Mouse (Mus musculus) intestine, postnatal 0 days (tissue): ENCODE measurements at regions not wholly inside any gene's neighbourhood (a gene's known extent, or its start where the extent isn't known, plus 50 kb on each side); places are given as distances from the start of the nearest gene placed in this dataset.

Source experiments
- ATAC-seq: fragments of 200-750 bp; cut with Nextera tagmentation; 2 replicates; pipeline ENCODE4 v1.8.0; 2017; ENCODE audit warnings: mild to moderate bottlenecking, moderate TSS enrichment, moderate library complexity
- H3K27ac ChIP-seq: fragments of 300-500 bp; sonication (generic); 2 replicates; pipeline ENCODE4 v1.5.1; 2014; ENCODE audit warnings: mild to moderate bottlenecking, low read depth, low read length, moderate library complexity
- H3K27me3 ChIP-seq: fragments of 300-500 bp; sonication (generic); replicated peaks from 2 replicates; pipeline ENCODE4 v1.6.1; 2014; ENCODE audit warnings: low read length, mixed read lengths; ENCODE audit not compliant: control insufficient read depth, insufficient read depth
- H3K36me3 ChIP-seq: fragments of 300-500 bp; sonication (generic); 2 replicates; pipeline ENCODE4 v1.6.1; 2014; ENCODE audit warnings: mild to moderate bottlenecking, moderate library complexity; ENCODE audit not compliant: control insufficient read depth, insufficient read depth
- H3K4me1 ChIP-seq: fragments of 300-500 bp; sonication (generic); replicated peaks from 2 replicates; pipeline ENCODE4 v1.6.1; 2014; ENCODE audit warnings: antibody characterized with exemption, low read length, mixed read lengths; ENCODE audit not compliant: control insufficient read depth, insufficient read depth
- H3K4me2 ChIP-seq: fragments of 300-500 bp; sonication (generic); replicated peaks from 2 replicates; pipeline ENCODE4 v1.6.1; 2014; ENCODE audit warnings: low read depth, mild to moderate bottlenecking, moderate library complexity
- H3K4me3 ChIP-seq: fragments of 300-500 bp; sonication (generic); 2 replicates; pipeline ENCODE4 v1.5.1; 2014; ENCODE audit warnings: low read depth, low read length
- H3K9ac ChIP-seq: fragments of 300-500 bp; sonication (generic); 2 replicates; pipeline ENCODE4 v1.6.1; 2014; ENCODE audit warnings: mild to moderate bottlenecking, low read depth, low read length
- H3K9me3 ChIP-seq: fragments of 300-500 bp; sonication (generic); 2 replicates; pipeline ENCODE4 v1.6.1; 2016; ENCODE audit warnings: mixed run types; ENCODE audit not compliant: control insufficient read depth
- CTCF ChIP-seq: sonication (generic); IDR thresholded peaks from 2 replicates; pipeline ENCODE4 v1.5.1; 2016; ENCODE audit warnings: low read depth, mild to moderate bottlenecking, control low read depth, antibody characterized with exemption, moderate library complexity
- WGBS: fragments of 180-500 bp; shearing (Covaris S2); extraction: QIAGEN DNeasy Blood & Tissue Kit; methylation state at CpG from one replicate; pipeline ENCODE4 v1.1.7; 2014; 5-methylcytosine and 5-hydroxymethylcytosine counted together

DNA sequence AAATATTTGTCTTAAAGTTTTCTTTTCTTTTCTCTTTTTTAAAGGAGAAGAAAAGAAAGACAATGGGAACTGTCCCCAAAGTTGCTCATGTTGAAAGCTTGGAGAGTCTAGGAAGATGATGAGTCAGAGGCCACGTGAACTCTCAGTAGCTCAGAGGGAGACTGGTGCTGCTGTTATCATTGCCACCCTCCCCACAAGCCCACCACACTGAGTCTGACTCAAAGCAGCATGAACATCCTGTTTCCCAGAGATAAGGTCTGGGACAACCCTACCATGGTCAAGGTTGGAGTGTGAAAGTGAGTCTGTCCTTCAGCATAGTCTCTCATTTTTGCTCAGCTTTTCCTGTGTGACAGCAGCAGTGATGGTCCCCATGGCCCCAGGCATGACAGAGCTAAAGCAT is 120.3 kb downstream of the Tmco5 start:
- no peak overlapping the region for H3K4me3 ChIP-seq
- TF ChIP-seq CTCF, result no peak

DNA sequence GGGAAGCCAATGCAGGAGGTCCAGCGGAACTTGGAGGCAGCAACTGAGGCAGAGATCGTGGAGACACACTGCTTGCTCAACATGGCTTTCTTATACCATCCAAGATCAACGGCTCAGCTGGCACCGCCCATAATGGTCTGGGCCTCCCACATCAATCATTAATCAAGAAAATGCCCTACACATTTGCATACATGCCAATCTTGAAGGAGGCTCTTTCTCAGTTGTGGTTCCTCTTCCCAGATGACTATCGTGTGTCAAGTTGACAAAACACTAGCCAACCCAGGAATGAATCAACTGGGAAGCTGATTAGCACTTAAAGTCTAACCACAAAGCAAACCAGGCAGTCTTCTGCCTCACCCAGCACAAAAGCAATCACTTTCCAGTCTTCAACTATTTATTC is 121.1 kb downstream of the Tmco5 start:
- Histone ChIP-seq H3K36me3 (no peaks in the 10 kb centered on the region), H3K9ac (no peak overlapping the region), H3K9me3 (no peaks in the 10 kb centered on the region), H3K4me3 (no peak overlapping the region), H3K27ac (no peak overlapping the region), H3K27me3 (no peaks in the 10 kb centered on the region), H3K4me1 (no peaks in the 10 kb centered on the region), H3K4me2 (no peak overlapping the region)
- WGBS, result 66% methylated on average over 5 of the region's 5 CpGs
- no peak for ATAC-seq
- no peak for TF ChIP-seq CTCF

More for the DNA sequence above, 120.3 kb downstream of the Tmco5 start:
- no peaks in the 10 kb centered on the region for H3K36me3 ChIP-seq
- H3K9me3 ChIP-seq, result no peaks in the 10 kb centered on the region
- ATAC-seq, result no peak
- H3K27me3 ChIP-seq, result no peaks in the 10 kb centered on the region
- no peak overlapping the region for H3K9ac ChIP-seq
- 67% methylated on average over 1 of the region's 1 CpGs for WGBS
- no peak overlapping the region for H3K4me2 ChIP-seq
- H3K4me1 ChIP-seq, result no peaks in the 10 kb centered on the region
- no peak overlapping the region for H3K27ac ChIP-seq

DNA sequence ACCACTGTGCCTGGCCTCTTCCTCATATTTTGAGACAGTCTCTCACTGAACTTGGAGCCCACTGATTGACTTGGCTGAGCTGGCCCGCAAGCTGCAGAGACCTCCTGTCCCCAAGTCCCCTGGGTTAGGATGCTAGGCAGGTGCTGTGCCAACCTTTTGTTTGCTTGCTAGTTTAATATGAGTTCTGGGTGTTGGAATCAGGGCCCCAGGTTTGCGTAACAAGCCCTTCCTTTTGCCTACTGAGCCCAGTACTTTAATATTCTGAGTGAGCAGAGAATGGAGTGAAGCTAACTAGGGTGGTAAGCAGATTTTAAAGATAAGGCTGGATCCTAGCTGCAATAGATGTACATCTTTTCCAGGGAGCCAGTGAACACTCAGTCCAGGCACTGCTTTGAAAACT is 117.2 kb upstream of the Spred1 start:
- Histone ChIP-seq H3K27ac (no peak overlapping the region), H3K27me3 (no peaks in the 10 kb centered on the region), H3K9ac (no peak overlapping the region), H3K9me3 (no peaks in the 10 kb centered on the region), H3K4me2 (no peak overlapping the region), H3K4me3 (no peak overlapping the region), H3K4me1 (no peaks in the 10 kb centered on the region), H3K36me3 (no peaks in the 10 kb centered on the region)
- ATAC-seq, result no peak
- WGBS, result 94% methylated on average over 2 of the region's 2 CpGs
- no peak for TF ChIP-seq CTCF

DNA sequence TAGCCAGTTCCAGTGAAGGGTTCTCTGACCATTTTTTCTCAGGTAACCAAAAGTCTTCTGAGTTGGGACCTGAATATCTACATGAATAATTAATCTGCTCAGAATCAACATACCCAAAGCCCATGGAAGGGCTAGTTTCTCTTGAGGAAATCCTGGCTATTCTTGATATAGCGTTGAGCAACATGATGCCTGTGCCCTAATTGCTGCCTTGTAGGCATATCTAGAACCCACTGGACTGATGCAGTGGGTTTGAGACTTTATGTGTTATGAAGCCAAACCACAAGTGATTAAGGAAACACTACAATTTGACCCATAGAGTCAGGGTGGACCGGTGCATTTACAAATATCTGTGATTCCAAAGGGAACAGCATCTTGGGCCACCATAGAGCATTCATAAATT is 114.3 kb upstream of the Spred1 start:
- Histone ChIP-seq H3K9ac (no peak overlapping the region), H3K36me3 (no peaks in the 10 kb centered on the region), H3K27me3 (no peaks in the 10 kb centered on the region), H3K4me3 (no peak overlapping the region), H3K9me3 (no peaks in the 10 kb centered on the region), H3K4me1 (no peaks in the 10 kb centered on the region), H3K27ac (no peak overlapping the region), H3K4me2 (no peak overlapping the region)
- TF ChIP-seq CTCF, result no peak
- 93% methylated on average over 2 of the region's 2 CpGs for WGBS
- ATAC-seq, result no peak

DNA sequence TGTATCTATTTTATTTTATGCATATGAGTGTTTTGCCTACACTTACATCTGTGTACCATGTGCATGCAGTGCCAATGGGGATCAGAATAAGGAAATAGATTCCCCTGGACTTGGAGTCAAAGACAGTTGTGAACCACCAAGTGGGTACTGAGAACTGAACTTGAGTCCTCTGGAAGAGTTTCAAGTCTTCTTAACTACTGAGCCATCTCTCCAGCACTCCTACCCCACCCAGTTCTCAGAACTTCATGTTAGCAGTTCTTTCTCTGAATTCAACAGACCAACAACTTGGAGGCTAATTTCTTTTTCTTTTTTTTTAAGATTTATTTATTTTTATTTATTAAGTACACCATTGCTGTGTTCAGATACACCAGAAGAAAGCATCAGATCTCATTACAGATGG is 112.3 kb upstream of the Spred1 start:
- no peaks in the 10 kb centered on the region for H3K36me3 ChIP-seq
- H3K4me2 ChIP-seq, result no peak overlapping the region
- ATAC-seq, result no peak
- no peaks in the 10 kb centered on the region for H3K27me3 ChIP-seq
- H3K27ac ChIP-seq, result no peak overlapping the region
- H3K4me3 ChIP-seq, result no peak overlapping the region
- H3K9me3 ChIP-seq, result no peaks in the 10 kb centered on the region
- TF ChIP-seq CTCF, result no peak
- no peak overlapping the region for H3K9ac ChIP-seq
- H3K4me1 ChIP-seq, result no peaks in the 10 kb centered on the region

DNA sequence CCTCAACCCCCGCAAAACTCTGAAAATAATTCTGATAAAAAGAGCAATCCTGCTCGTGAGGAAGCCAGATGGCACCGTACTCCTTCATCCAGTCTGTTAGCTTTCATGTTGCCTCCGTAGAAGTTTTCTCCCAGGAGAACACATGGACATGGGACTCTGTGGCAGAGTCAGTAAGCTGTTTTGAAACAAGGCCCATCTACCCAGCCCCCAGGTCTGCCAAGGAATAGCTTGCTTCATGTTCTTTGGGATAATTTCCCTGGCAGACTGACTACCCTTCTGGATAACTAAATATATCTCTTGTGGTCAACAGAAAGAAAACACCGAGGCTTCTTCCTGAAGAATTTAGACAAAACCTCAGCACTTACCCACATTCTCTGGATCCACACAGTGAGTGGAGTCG is 111.2 kb upstream of the Spred1 start:
- WGBS, result 84% methylated on average over 6 of the region's 6 CpGs
- no peak overlapping the region for H3K9ac ChIP-seq
- no peak for TF ChIP-seq CTCF

DNA sequence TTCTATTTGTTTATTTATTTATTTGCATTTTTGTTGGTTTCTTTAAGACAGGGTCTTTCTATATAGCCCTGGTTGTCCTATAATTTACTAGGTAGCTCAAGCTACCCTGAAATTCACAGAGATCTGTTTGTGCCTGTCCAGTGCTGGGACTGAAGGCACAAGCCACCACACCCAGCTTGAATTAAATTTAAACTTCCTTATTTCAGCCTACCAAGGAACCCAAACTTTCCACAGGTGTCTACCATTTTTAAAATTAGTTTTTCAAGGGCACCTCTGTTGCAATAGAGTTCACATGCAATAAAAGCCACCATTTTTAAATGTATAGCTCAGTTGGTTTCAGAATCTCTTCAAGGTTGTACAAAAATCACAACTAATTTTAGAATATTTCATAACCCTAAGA is 110.2 kb upstream of the Spred1 start:
- no peaks in the 10 kb centered on the region for H3K27me3 ChIP-seq
- TF ChIP-seq CTCF, result no peak
- no peak overlapping the region for H3K27ac ChIP-seq
- no peaks in the 10 kb centered on the region for H3K36me3 ChIP-seq
- no peak for ATAC-seq
- no peaks in the 10 kb centered on the region for H3K4me1 ChIP-seq
- no peak overlapping the region for H3K9ac ChIP-seq
- no peak overlapping the region for H3K4me3 ChIP-seq
- H3K4me2 ChIP-seq, result no peak overlapping the region
- no peaks in the 10 kb centered on the region for H3K9me3 ChIP-seq

More for the DNA sequence above, 111.2 kb upstream of the Spred1 start:
- Histone ChIP-seq H3K27me3 (no peaks in the 10 kb centered on the region), H3K4me3 (no peak overlapping the region), H3K9me3 (no peaks in the 10 kb centered on the region), H3K4me2 (no peak overlapping the region), H3K27ac (no peak overlapping the region), H3K36me3 (no peaks in the 10 kb centered on the region), H3K4me1 (no peaks in the 10 kb centered on the region)
- no peak for ATAC-seq
